Mouse (Mus musculus) granulocyte monocyte progenitor cell, adult 5-6 weeks (primary cell): Measurements from ENCODE around the gene Kif1b. TPM values are rescaled to one million over a fixed set of nuclear protein-coding genes. Genes with fewer than 3 reads are reported as not detected.

Experiments used
- ATAC-seq: replicated peaks from 2 replicates; pipeline ENCODE4 v1.8.0; 2016; ENCODE audit warnings: mild to moderate bottlenecking, moderate TSS enrichment, inconsistent platforms; ENCODE audit not compliant: poor library complexity, severe bottlenecking
- total RNA-seq, 2 experiments: library from RNA; stranded (forward) in 1 of 2; stranded (reverse) in 1 of 2; fragments of 200-712, 200-1000 nt in 1 of 2; fragments of >200 nt in 1 of 2; fragmentation: Nextera tagmentation in 1 of 2; gene quantifications; 2 replicates each; pipeline ENCODE4 v1.2.3; 2014 to 2017

The Kif1b gene
- total RNA-seq, 2 experiments from 2014 or later: 24.2 to 26.3 TPM

- ATAC-seq: no peak
Observed at GRCm38 (mm10) chr4:149282025-149282738, 25.3 kb downstream of the Kif1b start.

- no peak for ATAC-seq
Observed at GRCm38 (mm10) chr4:149277571-149277970, 29.9 kb downstream of the Kif1b start.

DNA sequence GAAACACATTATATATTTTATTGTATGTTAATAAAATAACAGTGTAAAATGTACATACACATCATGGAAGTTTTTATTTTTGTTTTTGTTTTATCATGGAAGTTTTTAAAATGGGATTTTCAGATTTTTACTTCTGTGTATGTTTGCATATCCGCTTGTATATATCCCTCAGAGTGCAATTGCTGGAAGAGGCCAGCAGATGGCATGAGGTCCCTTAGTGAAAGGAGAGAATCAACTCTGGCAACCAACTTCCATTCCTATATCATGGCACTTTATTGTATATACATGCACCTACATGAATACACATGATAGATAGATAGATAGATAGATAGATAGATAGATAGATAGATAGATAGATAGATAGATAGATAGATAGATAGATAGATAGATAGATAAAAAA is 34.4 kb downstream of the Kif1b start:
- ATAC-seq: no peak

GRCm38 (mm10) chr4:149270541-149270940 is 37.0 kb downstream of the Kif1b start:
- ATAC-seq: no peak

DNA sequence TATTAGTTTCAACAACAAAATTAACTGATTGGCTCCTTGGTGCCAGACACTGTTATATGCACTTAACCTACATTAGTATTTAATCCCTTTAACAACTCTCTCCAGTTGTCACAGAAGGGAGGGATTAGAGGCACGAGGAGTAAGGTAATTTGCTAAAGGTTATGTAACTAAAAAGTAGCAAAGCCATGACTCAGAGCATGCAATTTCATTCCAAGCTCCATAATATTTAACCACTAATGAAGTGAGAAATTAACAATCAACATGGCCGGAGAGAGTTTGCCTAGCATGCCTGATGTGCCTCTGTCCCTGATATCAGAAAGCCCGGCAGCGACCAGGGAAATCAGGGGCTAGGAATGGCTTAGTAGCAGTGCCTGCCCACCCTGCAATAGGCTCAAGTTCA is 38.5 kb downstream of the Kif1b start:
- ATAC-seq: no peak

- no peak for ATAC-seq
Observed at GRCm38 (mm10) chr4:149264895-149265294, 42.6 kb downstream of the Kif1b start.

DNA sequence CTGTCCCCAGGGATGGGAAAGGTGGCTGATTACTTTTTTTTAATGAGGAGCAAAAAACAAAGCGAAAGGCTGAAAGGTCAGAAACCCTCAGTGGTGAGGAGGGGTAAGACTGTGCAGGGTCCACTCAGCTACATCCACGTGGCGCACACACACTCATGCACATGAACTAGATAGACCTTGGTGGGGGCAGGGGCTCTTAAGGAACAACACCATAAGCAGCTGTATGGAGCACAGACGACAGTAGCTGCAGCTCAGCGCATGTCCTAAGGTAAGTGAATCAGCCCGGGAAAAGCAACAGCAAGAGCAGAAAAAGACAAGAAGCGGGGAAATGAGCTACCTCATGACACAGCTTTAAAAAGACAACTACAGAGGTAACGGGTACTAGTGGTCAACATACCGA is 44.3 kb downstream of the Kif1b start:
- ATAC-seq: no peak

- no peak for ATAC-seq
Observed at GRCm38 (mm10) chr4:149261466-149261865, 46.0 kb downstream of the Kif1b start.

DNA sequence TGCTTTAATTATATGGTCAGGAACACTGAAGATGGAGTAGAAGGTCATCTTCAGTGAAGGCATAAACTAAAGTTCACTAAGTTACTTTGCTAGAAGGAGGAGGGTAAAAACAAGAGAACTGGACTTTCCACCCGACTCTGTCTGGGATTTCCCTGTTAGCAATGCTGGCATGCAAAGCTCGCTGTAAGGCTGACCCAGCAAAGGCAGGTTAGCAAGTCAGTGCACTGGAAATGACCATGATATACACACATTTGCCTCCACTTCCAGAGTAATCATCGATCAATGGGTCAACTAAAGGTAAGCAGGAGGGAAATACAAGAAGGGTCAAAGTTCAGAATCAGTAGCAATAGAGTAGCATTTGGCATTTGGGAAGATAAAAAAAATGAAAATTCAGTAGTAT is 46.6 kb downstream of the Kif1b start:
- no peak for ATAC-seq

DNA sequence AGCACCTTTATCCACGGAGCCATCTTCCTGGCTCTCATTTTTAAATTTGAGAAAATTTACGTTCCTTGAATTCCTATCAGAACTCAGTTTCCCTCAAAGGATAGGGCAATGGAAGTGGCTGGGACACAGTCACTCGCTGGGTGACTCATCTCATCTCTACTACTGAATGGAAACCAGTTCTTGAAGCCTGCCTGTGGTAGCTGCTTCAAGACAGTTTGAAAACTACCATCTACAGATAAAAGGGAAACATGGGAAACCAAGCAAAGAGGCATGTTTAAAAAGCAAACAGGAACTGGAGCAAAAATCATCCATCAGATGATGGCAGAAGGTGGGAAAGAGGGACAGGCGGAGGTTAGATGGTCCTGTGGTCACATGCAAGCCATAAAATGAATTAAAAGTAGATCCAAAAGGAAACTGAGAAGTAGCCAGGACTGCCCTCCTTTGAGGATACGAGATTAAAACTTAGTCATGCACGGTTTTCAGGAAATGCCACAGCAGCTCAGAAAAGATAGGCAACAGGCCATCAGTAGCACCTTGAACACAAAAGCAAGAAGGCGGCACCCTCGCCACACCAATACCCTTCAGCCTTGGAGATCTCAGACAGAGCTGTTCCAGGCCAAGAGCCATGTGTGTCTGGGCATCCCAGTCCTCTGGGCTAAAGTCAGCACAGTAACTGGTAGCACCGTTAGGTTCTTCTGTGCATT is 48.0 kb downstream of the Kif1b start:
- ATAC-seq: no peak

DNA sequence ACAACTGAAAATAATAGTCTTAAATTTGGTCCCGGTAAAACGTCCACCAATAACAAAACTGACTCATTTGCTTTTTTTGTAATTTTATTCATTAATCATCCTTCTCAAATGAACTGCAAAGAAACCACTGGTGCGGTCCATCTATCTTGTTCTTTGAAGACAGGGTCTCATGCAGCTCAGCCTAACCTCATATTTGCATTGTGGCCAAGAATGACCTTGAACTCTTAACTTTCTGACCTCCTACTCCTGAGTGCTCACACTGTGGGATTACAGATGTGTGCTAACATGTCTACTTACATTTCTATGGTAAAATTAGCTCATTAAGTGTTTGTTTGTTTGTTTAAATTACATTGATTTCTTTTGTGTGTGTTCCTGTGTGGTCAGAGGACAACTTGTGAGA is 48.6 kb downstream of the Kif1b start:
- ATAC-seq: no peak

- ATAC-seq: no peak
Observed at GRCm38 (mm10) chr4:149256511-149257300, 50.8 kb downstream of the Kif1b start.

DNA sequence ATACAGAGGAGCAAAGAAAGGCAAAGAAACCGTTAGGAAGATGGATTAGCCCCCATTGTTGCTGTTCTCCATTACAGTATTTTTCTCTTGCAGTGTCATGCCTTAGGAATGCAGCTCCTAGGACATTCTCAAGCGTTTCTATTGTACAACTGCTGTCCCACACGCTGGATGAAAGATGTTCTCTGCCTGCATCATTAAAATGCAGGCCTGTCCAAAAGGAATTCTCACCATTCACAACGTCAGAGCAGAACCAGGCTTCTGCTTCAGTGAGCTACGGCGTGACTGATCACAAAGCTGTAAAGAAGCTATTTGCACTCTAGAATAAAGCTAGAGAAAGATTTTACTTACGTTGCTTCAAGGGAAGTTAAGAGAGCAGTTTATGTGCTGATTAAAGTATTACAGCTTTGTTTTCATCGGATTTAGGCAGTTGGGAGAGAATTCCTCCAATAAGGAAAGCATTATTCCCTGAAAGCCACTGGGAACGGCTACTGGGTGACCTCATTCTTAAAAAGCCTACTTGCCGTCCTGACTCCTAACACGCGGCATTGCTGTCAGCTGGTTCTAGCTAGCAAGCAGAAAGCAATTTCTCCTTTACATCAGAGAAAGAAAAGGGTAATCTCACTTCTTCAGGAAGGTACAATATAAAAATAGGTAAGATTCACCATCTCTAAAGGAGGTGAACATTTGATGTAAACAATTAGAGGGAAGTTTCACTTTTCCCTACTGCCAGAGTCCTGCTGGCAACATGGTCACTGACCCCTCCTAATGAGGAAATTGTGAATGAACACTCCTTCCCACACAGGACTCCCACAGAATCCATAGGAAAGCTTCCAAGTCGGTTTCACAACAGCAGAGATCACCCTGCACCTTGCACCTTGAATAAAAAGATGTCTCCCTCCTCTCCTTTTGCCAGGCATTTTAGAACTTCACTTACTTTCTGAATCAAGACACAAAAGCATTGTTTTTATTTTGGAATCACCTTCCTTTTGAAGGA is 51.9 kb downstream of the Kif1b start:
- ATAC-seq: no peak

DNA sequence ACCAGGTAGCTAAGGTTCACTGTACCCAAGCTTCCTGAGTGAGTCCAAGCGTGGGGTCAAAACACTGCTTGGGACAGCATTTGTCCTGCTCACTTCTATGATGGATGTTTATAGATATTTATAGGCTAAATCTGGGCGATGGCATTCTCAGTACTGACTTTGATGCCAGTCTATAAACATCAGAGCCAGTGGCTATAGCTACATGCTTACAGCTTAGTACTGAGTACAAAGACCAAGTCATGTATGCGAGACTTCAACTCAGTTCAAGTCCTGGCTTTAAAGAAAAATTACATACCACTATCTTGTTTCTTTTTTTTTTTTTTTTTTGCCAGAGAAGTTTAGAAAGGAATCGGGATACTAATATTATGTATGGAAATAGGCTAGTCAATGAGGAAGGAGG is 52.7 kb downstream of the Kif1b start:
- ATAC-seq: no peak

DNA sequence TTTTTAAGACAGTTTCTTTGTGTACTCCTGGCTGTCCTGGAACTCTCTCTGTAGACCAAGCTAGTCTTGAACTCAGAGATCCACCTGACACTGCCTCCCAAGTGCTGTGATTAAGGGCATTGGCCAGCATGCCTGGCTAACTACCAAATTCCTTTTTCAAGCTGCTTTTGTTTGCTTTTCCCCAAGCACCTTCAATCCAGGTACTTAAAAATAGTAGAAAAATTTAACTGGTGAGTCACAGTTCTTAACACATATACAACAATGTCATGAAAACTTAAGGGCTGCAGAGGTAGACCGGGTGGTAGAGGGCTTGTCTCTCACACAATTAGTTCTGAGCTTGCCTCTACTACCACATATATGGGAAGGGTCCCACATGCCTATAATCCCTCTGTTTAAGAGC is 58.2 kb downstream of the Kif1b start:
- no peak for ATAC-seq

DNA sequence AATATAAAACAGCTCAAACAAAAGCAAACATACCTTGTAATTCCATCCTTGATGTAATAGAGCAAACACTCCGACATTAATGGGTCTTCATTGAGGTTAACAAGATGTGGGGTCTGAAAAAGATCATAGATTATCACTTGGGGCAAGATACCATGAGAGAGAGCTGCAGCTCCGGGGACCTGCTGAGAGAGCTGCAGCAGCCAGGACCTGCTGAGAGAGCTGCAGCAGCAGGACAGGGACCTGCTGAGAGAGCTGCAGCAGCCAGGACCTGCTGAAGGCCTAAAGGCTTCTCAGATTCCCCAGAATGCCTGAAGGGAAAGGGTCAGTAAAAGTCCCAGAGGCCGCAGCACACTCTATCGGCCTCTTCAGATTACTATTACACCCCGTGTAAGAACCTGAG is 59.7 kb downstream of the Kif1b start:
- no peak for ATAC-seq

- no peak for ATAC-seq
Observed at GRCm38 (mm10) chr4:149247156-149247633, 60.3 kb downstream of the Kif1b start.

DNA sequence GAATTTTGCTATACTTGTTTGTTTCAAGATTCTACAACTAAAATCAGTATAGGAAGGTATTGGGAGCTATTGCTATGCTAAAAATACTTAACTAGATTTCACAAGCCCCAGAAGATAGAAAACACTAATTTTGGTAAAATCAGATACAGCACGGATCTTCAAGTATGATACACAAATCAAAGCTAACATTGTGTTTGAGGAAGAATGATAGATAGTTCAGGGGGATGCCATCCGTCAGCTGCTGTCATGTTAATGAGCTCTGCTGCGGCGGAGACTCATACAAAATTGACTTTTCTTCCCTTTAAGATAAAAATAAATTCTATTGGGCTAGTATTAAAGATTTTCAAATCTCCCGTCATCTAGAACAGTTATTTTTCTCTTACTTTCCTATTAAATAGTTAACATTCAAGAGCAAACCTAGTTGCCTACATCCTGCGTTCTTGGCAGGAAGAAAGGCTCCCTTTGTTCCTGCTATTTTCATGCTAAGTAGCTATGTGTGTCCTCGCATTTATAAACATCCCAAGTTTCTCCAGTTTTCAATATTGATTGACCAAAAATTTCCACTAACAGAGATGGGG is 60.8 kb downstream of the Kif1b start:
- no peak for ATAC-seq

- ATAC-seq: no peak
Observed at GRCm38 (mm10) chr4:149237011-149237410, 70.5 kb downstream of the Kif1b start.

GRCm38 (mm10) chr4:149233938-149234337 is 73.6 kb downstream of the Kif1b start:
- ATAC-seq: no peak
